Mouse (Mus musculus) embryonic facial prominence, embryonic 11.5 days (tissue): ENCODE measurements around the gene Hist2h3b. TPM values are rescaled to one million over a fixed set of nuclear protein-coding genes. Genes with fewer than 3 reads are reported as not detected.

Source experiments
- ATAC-seq: fragments of 200-750 bp; cut with Nextera tagmentation; replicated peaks from 2 replicates; pipeline ENCODE4 v1.8.0; 2017; ENCODE audit warnings: low read depth; ENCODE audit not compliant: insufficient number of reproducible peaks, low FRiP score, low TSS enrichment
- DNase-seq: peaks from one replicate; pipeline ENCODE4 v3.0.0-alpha.2; 2015; ENCODE audit warnings: low spot score
- H3K27ac ChIP-seq: fragments of 300-500 bp; sonication (generic); replicated peaks from 2 replicates; pipeline ENCODE4 v1.5.1; 2014; ENCODE audit warnings: mild to moderate bottlenecking, low read depth, low read length, control low read depth
- H3K27me3 ChIP-seq: fragments of 300-500 bp; sonication (generic); 2 replicates; pipeline ENCODE4 v1.6.1; 2014; ENCODE audit warnings: mild to moderate bottlenecking, low read length, moderate library complexity, mixed read lengths; ENCODE audit not compliant: control insufficient read depth, insufficient read depth
- H3K36me3 ChIP-seq: fragments of 300-500 bp; sonication (generic); replicated peaks from 2 replicates; pipeline ENCODE4 v1.6.1; 2014; ENCODE audit warnings: low read depth, mild to moderate bottlenecking, low read length, moderate library complexity, mixed read lengths; ENCODE audit not compliant: control insufficient read depth, insufficient read depth
- H3K4me1 ChIP-seq: fragments of 300-500 bp; sonication (generic); 2 replicates; pipeline ENCODE4 v1.6.1; 2014; ENCODE audit warnings: low read length, mixed read lengths; ENCODE audit not compliant: control insufficient read depth, insufficient read depth
- H3K4me2 ChIP-seq: fragments of 300-500 bp; sonication (generic); 2 replicates; pipeline ENCODE4 v1.6.1; 2014; ENCODE audit warnings: low read depth, mild to moderate bottlenecking, control low read depth, low read length, moderate library complexity
- H3K4me3 ChIP-seq: fragments of 300-500 bp; sonication (generic); 2 replicates; pipeline ENCODE4 v1.5.1; 2014; ENCODE audit warnings: low read depth, low read length, control low read depth
- H3K9ac ChIP-seq: fragments of 300-500 bp; sonication (generic); replicated peaks from 2 replicates; pipeline ENCODE4 v1.6.1; 2014; ENCODE audit warnings: mild to moderate bottlenecking, control low read depth, low read length
- H3K9me3 ChIP-seq: fragments of 300-500 bp; sonication (generic); replicated peaks from 2 replicates; pipeline ENCODE4 v1.6.1; 2016; ENCODE audit warnings: mild to moderate bottlenecking, low read length, inconsistent platforms, mixed read lengths; ENCODE audit not compliant: control insufficient read depth
- WGBS: fragments of 180-500 bp; shearing (Covaris S2); extraction: QIAGEN DNeasy Blood & Tissue Kit; methylation state at CpG from one replicate; pipeline ENCODE4 v1.1.7; 2014; 5-methylcytosine and 5-hydroxymethylcytosine counted together
- polyA plus RNA-seq: library from polyadenylated mRNA; unstranded; fragments of >200 nt; fragmentation: Nextera tagmentation; extraction: Ambion mirVana; gene quantifications from 2 replicates; pipeline ENCODE4 v1.2.1, GENCODE M21; 2014

Gene Hist2h3b
- polyA plus RNA-seq, 1 experiment from 2014 or later: 90.2 TPM

- Histone ChIP-seq H3K27me3 (no peaks in the 10 kb centered on the region), H3K27ac (no peak overlapping the region), H3K4me1 (no peaks in the 10 kb centered on the region), H3K36me3 (no peaks in the 10 kb centered on the region), H3K9me3 (no peaks in the 10 kb centered on the region), H3K4me2 (no peak overlapping the region), H3K9ac (no peak overlapping the region), H3K4me3 (no peak overlapping the region)
- no peak for ATAC-seq
- no peak for DNase-seq
- WGBS: 82% methylated on average over 3 of the region's 3 CpGs
Measured at GRCm38 (mm10) chr3:96251787-96252186, 16.7 kb upstream of the Hist2h3b start.

DNA sequence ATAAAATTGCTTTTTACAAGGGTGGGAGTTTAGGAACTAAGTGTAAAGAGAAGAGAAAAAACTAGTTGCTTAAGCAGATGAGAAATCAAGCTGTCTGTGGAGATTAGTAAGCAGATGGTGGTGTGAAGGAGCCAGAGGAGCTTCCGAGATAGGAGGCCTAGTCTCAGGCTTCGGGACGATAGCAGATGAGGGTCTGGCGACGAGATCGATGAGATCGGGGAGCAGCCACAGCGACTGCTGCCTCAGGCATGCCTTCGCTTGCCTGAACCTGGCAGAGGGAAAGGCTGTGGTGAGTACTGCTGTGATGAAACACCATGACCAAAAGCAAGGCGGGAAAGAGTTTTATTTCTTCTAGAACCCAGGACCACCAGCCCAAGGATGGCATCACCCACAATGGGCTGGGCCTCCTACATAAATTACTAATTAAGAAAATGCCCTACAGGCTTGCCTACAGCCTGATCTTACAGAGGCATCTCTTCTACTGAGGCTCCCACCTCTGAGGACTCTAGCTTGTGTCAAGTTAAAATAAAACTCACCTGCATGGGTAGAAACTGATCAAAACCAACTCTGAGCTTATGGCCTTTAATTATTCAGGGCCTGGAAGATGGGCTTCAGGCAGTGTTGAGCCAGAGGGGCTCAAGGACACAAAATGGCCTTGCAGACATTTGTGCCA is 13.6 kb upstream of the Hist2h3b start:
- ATAC-seq (no peak), DNase-seq (peak; percentile 49)
- no peaks in the 10 kb centered on the region for H3K36me3 ChIP-seq
- no peak overlapping the region for H3K4me3 ChIP-seq
- WGBS: 55% methylated on average over 10 of the region's 10 CpGs
- H3K9ac ChIP-seq: no peak overlapping the region
- no peak overlapping the region for H3K4me2 ChIP-seq
- H3K27ac ChIP-seq: no peak overlapping the region
- H3K4me1 ChIP-seq: no peaks in the 10 kb centered on the region
- H3K27me3 ChIP-seq: no peaks in the 10 kb centered on the region
- no peaks in the 10 kb centered on the region for H3K9me3 ChIP-seq

DNA sequence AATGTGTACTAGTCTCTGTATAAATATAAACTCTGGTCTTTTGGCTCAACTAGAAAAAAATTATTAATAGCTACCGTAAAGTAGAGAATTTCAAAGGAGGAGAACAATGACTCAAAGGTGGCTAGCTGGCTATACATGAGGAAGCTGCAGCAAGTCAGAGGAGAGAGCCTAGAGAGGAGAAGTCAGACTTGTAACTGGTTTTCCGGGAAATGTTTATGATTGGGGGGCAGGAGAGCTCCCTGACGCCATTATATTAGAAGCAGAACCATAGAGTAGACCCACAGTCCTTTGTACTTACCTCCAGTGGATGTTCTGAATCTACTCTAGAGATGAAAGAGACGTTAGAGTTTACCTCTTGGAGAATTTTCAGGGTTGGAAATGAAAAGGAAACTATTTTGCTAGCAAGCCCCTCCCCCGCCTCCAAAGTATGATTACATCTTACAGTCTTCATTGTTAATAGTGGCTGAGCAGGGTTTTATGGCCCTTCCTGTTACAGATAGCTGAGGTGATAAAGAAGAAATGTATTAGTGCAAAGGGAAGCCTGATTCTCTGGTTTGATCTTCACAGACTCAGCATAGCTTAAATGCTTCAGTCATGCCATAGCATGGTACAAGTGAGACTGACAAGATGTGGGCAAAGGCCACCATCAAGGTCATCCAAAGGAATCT is 12.4 kb upstream of the Hist2h3b start:
- 83% methylated on average over 5 of the region's 5 CpGs for WGBS
- H3K27ac ChIP-seq: no peak overlapping the region
- no peak overlapping the region for H3K4me3 ChIP-seq
- no peak for ATAC-seq
- no peaks in the 10 kb centered on the region for H3K36me3 ChIP-seq
- no peaks in the 10 kb centered on the region for H3K4me1 ChIP-seq
- no peaks in the 10 kb centered on the region for H3K27me3 ChIP-seq
- H3K9ac ChIP-seq: no peak overlapping the region
- DNase-seq: no peak
- H3K4me2 ChIP-seq: no peak overlapping the region
- no peaks in the 10 kb centered on the region for H3K9me3 ChIP-seq

GRCm38 (mm10) chr3:96257190-96257589 is 11.3 kb upstream of the Hist2h3b start:
- Histone ChIP-seq H3K9me3 (no peaks in the 10 kb centered on the region), H3K4me1 (no peaks in the 10 kb centered on the region), H3K4me2 (no peak overlapping the region), H3K27me3 (no peaks in the 10 kb centered on the region), H3K9ac (no peak overlapping the region), H3K4me3 (no peak overlapping the region), H3K27ac (no peak overlapping the region), H3K36me3 (no peaks in the 10 kb centered on the region)
- ATAC-seq: no peak
- DNase-seq: no peak
- 76% methylated on average over 3 of the region's 3 CpGs for WGBS

GRCm38 (mm10) chr3:96260220-96260619 is 8.2 kb upstream of the Hist2h3b start:
- Histone ChIP-seq H3K4me2 (no peak overlapping the region), H3K9me3 (no peaks in the 10 kb centered on the region), H3K36me3 (no peaks in the 10 kb centered on the region), H3K27me3 (no peaks in the 10 kb centered on the region), H3K9ac (no peak overlapping the region), H3K27ac (no peak overlapping the region), H3K4me3 (no peak overlapping the region), H3K4me1 (no peaks in the 10 kb centered on the region; the same call in 1 of the 2 replicates)
- DNase-seq (no peak), ATAC-seq (no peak)
- WGBS: 84% methylated on average over 5 of the region's 5 CpGs

DNA sequence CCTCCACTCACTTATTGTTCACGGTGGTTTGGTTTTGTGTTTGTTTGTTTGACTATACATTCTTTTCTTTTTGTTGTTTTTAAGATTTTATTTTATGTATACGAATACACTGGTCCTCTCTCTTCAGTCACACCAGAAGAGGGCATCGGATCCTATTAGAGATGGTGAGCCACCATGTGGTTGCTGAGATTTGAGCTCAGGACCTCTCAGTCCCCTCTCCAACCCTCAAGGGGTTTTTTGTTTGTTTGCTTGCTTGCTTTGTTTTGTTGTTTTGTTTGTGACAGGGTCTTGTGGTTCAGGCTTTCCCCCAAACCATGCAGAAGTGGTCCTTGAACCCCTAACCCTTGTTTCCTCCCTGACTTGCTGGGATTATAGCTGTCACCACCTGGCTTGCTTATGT is 6.8 kb upstream of the Hist2h3b start:
- Histone ChIP-seq H3K4me1 (no peaks in the 10 kb centered on the region; the same call in 1 of the 2 replicates), H3K36me3 (no peaks in the 10 kb centered on the region), H3K4me3 (no peak overlapping the region; the same call in 1 of the 2 replicates), H3K4me2 (peak overlapping the region; percentile 89), H3K27ac (peak overlapping the region; percentile 98), H3K9ac (peak overlapping the region; percentile 80), H3K9me3 (no peaks in the 10 kb centered on the region), H3K27me3 (no peaks in the 10 kb centered on the region)
- no peak for DNase-seq
- 45% methylated on average over 3 of the region's 3 CpGs for WGBS
- no peak for ATAC-seq

GRCm38 (mm10) chr3:96262216-96262875 is 6.1 kb upstream of the Hist2h3b start:
- H3K4me3 ChIP-seq: peak overlapping the region; percentile 55
- H3K27ac ChIP-seq: peak overlapping the region; percentile 98
- DNase-seq (peak; percentile 82), ATAC-seq (peak; percentile 77)
- no peaks in the 10 kb centered on the region for H3K9me3 ChIP-seq
- peak overlapping the region; percentile 80 for H3K9ac ChIP-seq
- H3K4me1 ChIP-seq: no peaks in the 10 kb centered on the region; the same call in 1 of the 2 replicates
- whole genome bisulfite sequencing: under 1% methylated on average over 19 of the region's 19 CpGs
- H3K4me2 ChIP-seq: peak overlapping the region; percentile 89
- no peaks in the 10 kb centered on the region for H3K36me3 ChIP-seq
- no peaks in the 10 kb centered on the region for H3K27me3 ChIP-seq
